Mouse (Mus musculus) liver, embryonic 16.5 days (tissue): ENCODE measurements around the gene Adcyap1r1. TPM values are rescaled to one million over a fixed set of nuclear protein-coding genes. Genes with fewer than 3 reads are reported as not detected.

Experiments
- ATAC-seq: fragments of 200-750 bp; cut with Nextera tagmentation; 2 replicates; pipeline ENCODE4 v1.8.0; 2017; ENCODE audit warnings: low read depth, mild to moderate bottlenecking, moderate number of reproducible peaks, moderate library complexity
- H3K27ac ChIP-seq: fragments of 300-500 bp; sonication (generic); 2 replicates; pipeline ENCODE4 v1.5.1; 2014; ENCODE audit warnings: mild to moderate bottlenecking, low read length
- H3K27me3 ChIP-seq: fragments of 300-500 bp; sonication (generic); 2 replicates; pipeline ENCODE4 v1.6.1; 2014; ENCODE audit warnings: low read depth, low read length, mixed read lengths; ENCODE audit not compliant: control insufficient read depth, insufficient read depth
- H3K36me3 ChIP-seq: fragments of 300-500 bp; sonication (generic); 2 replicates; pipeline ENCODE4 v1.6.1; 2014; ENCODE audit warnings: mild to moderate bottlenecking; ENCODE audit not compliant: control insufficient read depth, insufficient read depth
- H3K4me1 ChIP-seq: fragments of 300-500 bp; sonication (generic); 2 replicates; pipeline ENCODE4 v1.6.1; 2014; ENCODE audit warnings: low read depth, low read length, mixed read lengths; ENCODE audit not compliant: control insufficient read depth
- H3K4me2 ChIP-seq: fragments of 300-500 bp; sonication (generic); 2 replicates; pipeline ENCODE4 v1.6.1; 2014; ENCODE audit warnings: low read depth, low read length, mixed read lengths
- H3K4me3 ChIP-seq: fragments of 300-500 bp; sonication (generic); 2 replicates; pipeline ENCODE4 v1.5.1; 2014; ENCODE audit warnings: low read depth, mild to moderate bottlenecking, low read length
- H3K9ac ChIP-seq: fragments of 300-500 bp; sonication (generic); 2 replicates; pipeline ENCODE4 v1.6.1; 2014; ENCODE audit warnings: low read depth, low read length
- H3K9me3 ChIP-seq: fragments of 300-500 bp; sonication (generic); replicated peaks from 2 replicates; pipeline ENCODE4 v1.6.1; 2016; ENCODE audit warnings: low read length; ENCODE audit not compliant: control insufficient read depth
- WGBS: fragments of 180-500 bp; shearing (Covaris S2); extraction: QIAGEN DNeasy Blood & Tissue Kit; methylation state at CpG from one replicate; pipeline ENCODE4 v1.1.7; 2014; ENCODE audit not compliant: insufficient replicate concordance; 5-methylcytosine and 5-hydroxymethylcytosine counted together
- polyA plus RNA-seq: library from polyadenylated mRNA; unstranded; fragments of >200 nt; fragmentation: Nextera tagmentation; extraction: Ambion mirVana; gene quantifications from 2 replicates; pipeline ENCODE4 v1.2.1, GENCODE M21; 2015

The Adcyap1r1 gene
- 0.08 and 0.09 TPM in 2 replicates for polyA plus RNA-seq

DNA sequence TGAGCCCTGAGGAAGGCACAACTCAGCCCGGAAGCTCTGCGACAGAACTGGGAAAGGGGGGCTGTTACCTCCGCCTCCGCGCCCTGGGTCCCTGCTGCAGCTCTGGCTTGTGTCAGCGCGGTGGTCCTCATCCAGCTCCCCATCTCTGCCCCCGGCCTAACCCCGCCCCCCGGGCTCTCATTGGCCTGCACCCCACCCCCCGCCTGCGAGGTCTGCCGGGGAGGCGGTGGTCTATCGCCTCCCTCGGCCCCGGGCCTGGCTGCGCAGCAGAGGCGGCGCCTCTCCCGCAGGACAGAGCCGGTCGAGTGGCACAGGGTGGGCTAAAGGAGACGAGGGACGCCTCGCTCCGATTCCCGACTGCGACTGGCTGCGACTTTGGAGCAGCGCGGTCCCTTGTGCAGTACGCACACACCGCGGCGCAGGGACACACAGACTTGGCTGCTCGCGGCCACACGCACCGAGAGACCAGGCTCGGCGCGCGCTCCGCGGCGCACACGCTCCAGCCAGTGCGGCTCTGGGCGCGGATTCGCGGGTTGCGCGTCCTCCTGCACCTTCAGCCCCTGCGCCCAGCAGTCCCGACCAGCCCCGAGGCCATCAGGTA is at the start of gene Adcyap1r1:
Gene Adcyap1r1, plus strand, starts transcription at position 208 of the 601 bp plus-strand sequence.
- H3K4me3 ChIP-seq, result no peak within 1 kb of the TSS

DNA sequence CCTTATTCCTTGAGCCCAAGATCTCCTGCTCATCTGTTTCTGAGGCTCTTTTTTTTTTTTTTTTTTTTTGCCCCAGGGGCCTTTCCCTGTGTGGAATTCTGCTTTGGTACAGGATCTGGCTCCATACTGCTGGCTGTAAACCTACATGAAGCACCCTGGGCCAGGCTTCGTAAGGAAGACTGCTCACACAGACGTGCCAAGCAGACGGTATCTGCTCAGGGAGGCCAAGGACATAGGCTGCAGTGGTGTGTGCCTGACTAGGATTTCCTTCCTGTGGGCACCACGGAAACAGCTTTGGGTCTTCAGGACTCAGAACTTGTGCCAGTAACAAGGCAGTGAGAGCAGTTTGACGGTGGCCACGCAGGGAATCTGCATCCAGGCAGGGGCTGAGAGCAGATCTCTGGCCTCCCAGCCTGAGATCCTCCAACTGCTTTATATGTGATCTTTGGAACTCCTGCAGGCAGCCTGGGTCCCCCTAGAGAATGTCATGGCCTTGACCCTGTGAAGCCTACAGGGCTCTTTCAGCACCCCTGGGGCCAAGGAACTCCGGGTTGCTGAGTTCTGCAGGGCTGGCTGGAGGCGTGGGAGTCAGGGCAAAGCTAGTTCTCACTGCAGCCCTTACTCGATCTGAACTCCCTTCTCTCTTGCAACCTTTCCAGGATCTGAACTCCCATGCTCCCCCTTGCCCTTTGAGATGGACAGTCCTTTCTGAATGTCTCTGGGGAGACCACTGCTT is 49.6 kb upstream of the Adcyap1r1 start:
- ATAC-seq, result no peak
- no peak overlapping the region for H3K9ac ChIP-seq
- WGBS, result 52% methylated on average over 9 of the region's 9 CpGs
- no peaks in the 10 kb centered on the region for H3K36me3 ChIP-seq
- no peaks in the 10 kb centered on the region for H3K9me3 ChIP-seq
- H3K27me3 ChIP-seq, result 0 out of 2 replicates have a peak, but pooled peaks cover 3% of the 10 kb centered on the region
- H3K4me2 ChIP-seq, result no peak overlapping the region
- no peaks in the 10 kb centered on the region for H3K4me1 ChIP-seq
- H3K27ac ChIP-seq, result no peak overlapping the region
- H3K4me3 ChIP-seq, result no peak overlapping the region

More for the DNA sequence above, at the start of gene Adcyap1r1:
- Histone ChIP-seq H3K36me3 (no peaks in the 10 kb centered on the region), H3K9me3 (no peaks in the 10 kb centered on the region), H3K27ac (no peak within 1 kb of the TSS), H3K9ac (no peak within 1 kb of the TSS), H3K4me2 (no peak within 1 kb of the TSS), H3K27me3 (peaks cover 38% of the 10 kb centered on the region), H3K4me1 (no peaks in the 10 kb centered on the region)
- 2% methylated on average over 52 of the region's 58 CpGs for WGBS
- ATAC-seq, result no peak

GRCm38 (mm10) chr6:55403411-55404309 is 48.1 kb upstream of the Adcyap1r1 start:
- H3K27ac ChIP-seq, result no peak overlapping the region
- no peak for ATAC-seq
- H3K4me3 ChIP-seq, result no peak overlapping the region
- H3K27me3 ChIP-seq, result no peaks in the 10 kb centered on the region
- H3K36me3 ChIP-seq, result no peaks in the 10 kb centered on the region
- H3K9ac ChIP-seq, result no peak overlapping the region
- no peaks in the 10 kb centered on the region for H3K4me1 ChIP-seq
- no peaks in the 10 kb centered on the region for H3K9me3 ChIP-seq
- 54% methylated on average over 9 of the region's 9 CpGs for WGBS
- H3K4me2 ChIP-seq, result no peak overlapping the region

DNA sequence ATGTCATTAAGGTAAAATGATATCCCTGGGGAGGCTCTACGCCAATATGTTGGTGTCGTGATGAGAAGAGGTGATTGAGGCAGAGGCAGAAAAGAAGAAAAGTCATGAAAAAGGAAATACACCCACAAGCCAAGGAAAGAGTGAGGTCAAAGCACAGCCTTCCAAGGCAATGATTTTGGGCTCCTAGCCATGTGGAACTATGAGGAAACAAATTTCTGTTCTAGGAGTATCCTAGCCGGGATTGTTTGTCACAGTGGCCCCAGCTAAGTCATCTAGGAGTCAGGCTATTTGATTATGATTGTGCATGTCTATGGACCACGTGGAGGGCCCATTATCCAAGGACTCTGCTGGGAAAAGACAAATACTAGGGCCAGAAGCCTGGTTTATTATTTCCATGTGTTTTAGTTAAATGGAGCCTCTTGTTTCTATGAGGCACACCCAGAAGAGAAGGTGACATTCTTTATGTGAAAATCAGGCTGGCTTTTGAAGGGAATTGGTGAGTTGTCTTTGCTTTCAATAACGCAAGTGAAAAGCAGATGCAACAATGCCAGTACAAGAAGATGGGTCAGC is 47.3 kb upstream of the Adcyap1r1 start:
- no peak for ATAC-seq
- no peaks in the 10 kb centered on the region for H3K27me3 ChIP-seq
- no peak overlapping the region for H3K9ac ChIP-seq
- no peaks in the 10 kb centered on the region for H3K4me1 ChIP-seq
- no peak overlapping the region for H3K4me2 ChIP-seq
- H3K9me3 ChIP-seq, result no peaks in the 10 kb centered on the region
- H3K27ac ChIP-seq, result no peak overlapping the region
- H3K4me3 ChIP-seq, result no peak overlapping the region
- no peaks in the 10 kb centered on the region for H3K36me3 ChIP-seq
- 60% methylated on average over 5 of the region's 5 CpGs for WGBS

- H3K27ac ChIP-seq, result no peak overlapping the region
- H3K4me2 ChIP-seq, result no peak overlapping the region
- H3K4me1 ChIP-seq, result no peaks in the 10 kb centered on the region
- H3K4me3 ChIP-seq, result no peak overlapping the region
- no peaks in the 10 kb centered on the region for H3K27me3 ChIP-seq
- ATAC-seq, result no peak
- no peak overlapping the region for H3K9ac ChIP-seq
- H3K9me3 ChIP-seq, result no peaks in the 10 kb centered on the region
- WGBS, result 53% methylated on average over 4 of the region's 4 CpGs
- no peaks in the 10 kb centered on the region for H3K36me3 ChIP-seq
Measured at GRCm38 (mm10) chr6:55407345-55407744, 44.4 kb upstream of the Adcyap1r1 start.

DNA sequence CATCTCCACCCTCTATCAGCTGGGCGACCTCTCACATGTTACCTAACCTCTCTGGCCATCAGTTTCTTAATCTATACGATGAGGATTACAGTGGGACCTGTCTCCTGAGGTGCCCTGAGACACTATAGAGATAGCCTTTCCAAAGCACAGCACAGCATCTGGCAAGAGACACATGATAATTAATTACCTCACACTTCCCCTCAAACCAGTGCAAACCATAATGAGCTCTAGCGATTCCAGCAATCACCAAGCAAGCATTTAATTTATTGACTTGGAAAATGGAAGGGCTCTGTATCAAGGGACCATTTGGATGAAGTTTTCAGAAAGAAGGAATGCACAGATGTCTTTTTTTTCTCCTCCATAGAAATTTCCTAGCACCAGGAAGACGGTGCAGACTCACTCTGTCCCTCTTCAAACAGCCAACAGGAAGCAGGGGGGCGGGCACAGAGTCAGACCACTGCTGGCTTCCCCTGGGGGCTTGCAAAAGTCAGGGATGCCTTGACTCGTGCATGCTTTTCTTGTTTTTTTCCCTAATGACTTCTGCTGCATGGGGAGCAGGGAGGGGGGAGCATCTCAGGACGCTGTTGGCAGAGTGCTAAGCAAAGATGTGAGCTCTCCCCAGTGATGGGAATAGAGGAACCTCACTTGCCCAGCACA is 41.5 kb upstream of the Adcyap1r1 start:
- Histone ChIP-seq H3K9me3 (no peaks in the 10 kb centered on the region), H3K4me1 (no peaks in the 10 kb centered on the region), H3K9ac (no peak overlapping the region), H3K27me3 (no peaks in the 10 kb centered on the region), H3K27ac (no peak overlapping the region), H3K4me3 (no peak overlapping the region), H3K36me3 (no peaks in the 10 kb centered on the region), H3K4me2 (no peak overlapping the region)
- WGBS, result 27% methylated on average over 7 of the region's 7 CpGs
- no peak for ATAC-seq

DNA sequence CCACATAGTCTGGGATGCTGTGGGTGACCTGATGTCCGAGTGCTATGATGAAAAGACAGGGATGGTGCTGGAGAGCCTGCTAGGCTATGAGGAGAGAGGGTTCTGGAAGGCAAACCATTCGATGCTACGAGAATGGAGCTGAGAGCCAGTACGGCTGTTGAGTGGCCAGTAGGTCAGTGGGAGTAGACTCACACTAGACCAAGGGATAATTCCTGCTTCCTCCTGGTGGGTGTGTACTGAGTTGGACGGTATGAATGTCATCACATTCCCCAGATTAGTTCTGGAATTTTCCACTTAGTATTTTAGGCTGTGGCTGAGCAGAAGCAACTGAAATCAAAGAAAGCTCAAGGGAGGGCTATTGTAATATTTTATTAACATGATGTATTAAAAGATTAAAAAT is 40.8 kb upstream of the Adcyap1r1 start:
- Histone ChIP-seq H3K9me3 (no peaks in the 10 kb centered on the region), H3K4me1 (no peaks in the 10 kb centered on the region), H3K9ac (no peak overlapping the region), H3K4me3 (no peak overlapping the region), H3K4me2 (no peak overlapping the region), H3K36me3 (no peaks in the 10 kb centered on the region), H3K27ac (no peak overlapping the region), H3K27me3 (no peaks in the 10 kb centered on the region)
- WGBS, result 55% methylated on average over 5 of the region's 5 CpGs
- ATAC-seq, result no peak

DNA sequence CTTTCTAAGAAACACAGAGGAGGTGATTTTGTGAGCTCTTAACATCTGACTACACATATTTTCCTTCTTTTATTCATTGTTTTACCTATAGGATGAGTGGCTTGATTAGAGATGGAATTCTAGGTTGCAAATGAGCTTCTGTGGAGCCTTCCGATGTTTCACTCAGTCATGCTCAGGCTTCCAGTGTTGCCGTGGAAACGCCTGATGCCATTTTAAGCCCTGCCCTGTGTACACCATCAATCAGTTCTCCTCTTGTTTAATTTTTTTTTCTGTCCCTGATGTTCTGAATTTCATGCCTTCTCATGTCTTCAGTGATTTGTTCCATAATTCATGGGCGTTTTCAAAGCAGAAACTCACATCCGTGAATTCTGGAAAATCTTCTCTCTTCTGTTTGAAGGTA is 35.6 kb upstream of the Adcyap1r1 start:
- no peak overlapping the region for H3K4me2 ChIP-seq
- H3K4me3 ChIP-seq, result no peak overlapping the region
- no peaks in the 10 kb centered on the region for H3K36me3 ChIP-seq
- H3K9me3 ChIP-seq, result no peaks in the 10 kb centered on the region
- H3K4me1 ChIP-seq, result no peaks in the 10 kb centered on the region
- H3K27me3 ChIP-seq, result no peaks in the 10 kb centered on the region
- H3K27ac ChIP-seq, result no peak overlapping the region
- no peak for ATAC-seq
- H3K9ac ChIP-seq, result no peak overlapping the region
- 72% methylated on average over 5 of the region's 5 CpGs for WGBS
